Mouse (Mus musculus): ENCODE measurements around the gene Rabac1.

DNA sequence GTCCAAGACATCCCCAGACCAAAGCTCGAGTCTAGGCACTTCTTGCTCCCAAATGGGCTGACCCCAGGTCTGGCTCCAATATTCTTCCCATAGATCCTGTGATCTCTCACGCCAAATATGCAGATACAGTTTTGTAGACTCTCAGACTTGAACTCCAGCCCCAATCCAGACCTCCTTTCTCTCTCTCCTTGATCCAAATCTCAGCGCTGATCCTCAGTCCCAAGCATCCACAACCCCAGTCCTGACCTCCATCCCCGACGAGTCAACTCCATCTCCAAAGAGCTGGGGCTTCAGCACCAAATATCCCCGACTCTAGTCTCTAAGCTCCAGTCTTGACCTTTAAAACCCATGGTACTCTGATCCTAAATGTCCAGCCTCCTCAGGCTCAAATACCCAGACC lies 28.9 kb downstream of the Rabac1 start:
- TF ChIP-seq CTCF (IDR thresholded peaks at IDR 0.05; ENCODE audit: control insufficient read depth, insufficient read depth, insufficient replicate concordance, low read depth, low read length) (no peak), POLR2A (IDR thresholded peaks at IDR 0.05; ENCODE audit: control insufficient read depth, low read depth, low read length) (no peak)

Measured in testis, adult 2 months (tissue).